Mouse (Mus musculus) lung, postnatal 0 days (tissue): ENCODE data around the gene Cobl. TPM values are rescaled to one million over a fixed set of nuclear protein-coding genes. Genes with fewer than 3 reads are reported as not detected.
A peak's percentile ranks its signal among the peaks of the same experiment; 100 is the strongest.

Experiments used
- ATAC-seq: fragments of 200-750 bp; cut with Nextera tagmentation; 2 replicates; pipeline ENCODE4 v1.8.0; 2017; ENCODE audit warnings: moderate library complexity
- DNase-seq: peaks from one replicate; pipeline ENCODE4 v3.0.0-alpha.2; 2016; ENCODE audit warnings: low spot score
- H3K27ac ChIP-seq: fragments of 300-500 bp; sonication (generic); 2 replicates; pipeline ENCODE4 v1.5.1; 2014; ENCODE audit warnings: antibody characterized with exemption, mild to moderate bottlenecking, low read length, mixed read lengths
- H3K27me3 ChIP-seq: fragments of 300-500 bp; sonication (generic); replicated peaks from 2 replicates; pipeline ENCODE4 v1.6.1; 2014; ENCODE audit warnings: low read length, mixed read lengths; ENCODE audit not compliant: insufficient read depth
- H3K36me3 ChIP-seq: fragments of 300-500 bp; sonication (generic); 2 replicates; pipeline ENCODE4 v1.6.1; 2014; ENCODE audit warnings: low read length, mixed read lengths; ENCODE audit not compliant: insufficient read depth
- H3K4me1 ChIP-seq: fragments of 300-500 bp; sonication (generic); 2 replicates; pipeline ENCODE4 v1.6.1; 2014; ENCODE audit warnings: antibody characterized with exemption, low read depth, low read length, mixed read lengths; ENCODE audit not compliant: insufficient read depth
- H3K4me2 ChIP-seq: fragments of 300-500 bp; sonication (generic); replicated peaks from 2 replicates; pipeline ENCODE4 v1.6.1; 2014; ENCODE audit warnings: low read depth, mild to moderate bottlenecking, low read length, moderate library complexity, mixed read lengths
- H3K4me3 ChIP-seq: fragments of 300-500 bp; sonication (generic); 2 replicates; pipeline ENCODE4 v1.5.1; 2014; ENCODE audit warnings: low read depth, low read length
- H3K9ac ChIP-seq: fragments of 300-500 bp; sonication (generic); replicated peaks from 2 replicates; pipeline ENCODE4 v1.6.1; 2014; ENCODE audit warnings: low read depth, mild to moderate bottlenecking
- H3K9me3 ChIP-seq: fragments of 300-500 bp; sonication (generic); 2 replicates; pipeline ENCODE4 v1.6.1; 2016; ENCODE audit warnings: low read length, mixed read lengths
- CTCF ChIP-seq: IDR thresholded peaks from 2 replicates; pipeline ENCODE4 v1.5.1; 2016; ENCODE audit warnings: antibody characterized with exemption, mild to moderate bottlenecking
- EP300 ChIP-seq: IDR thresholded peaks from 2 replicates; pipeline ENCODE4 v1.6.1; 2016; ENCODE audit warnings: antibody characterized with exemption, mild to moderate bottlenecking, control low read depth
- WGBS: fragments of 180-500 bp; shearing (Covaris S2); extraction: QIAGEN DNeasy Blood & Tissue Kit; methylation state at CpG from one replicate; pipeline ENCODE4 v1.1.7; 2014; 5-methylcytosine and 5-hydroxymethylcytosine counted together
- polyA plus RNA-seq: library from polyadenylated mRNA; unstranded; fragments of >200 nt; fragmentation: Nextera tagmentation; extraction: Ambion mirVana; gene quantifications from 2 replicates; pipeline ENCODE4 v1.2.1, GENCODE M21; 2015

Gene Cobl
- polyA plus RNA-seq, 1 experiment from 2014 or later: 9.7 TPM

GRCm38 (mm10) chr11:12394151-12394550 lies 70.6 kb downstream of the Cobl start:
- TF ChIP-seq CTCF (no peak), EP300 (no peak)
- Histone ChIP-seq H3K9me3 (no peaks in the 10 kb centered on the region), H3K4me2 (no peak overlapping the region), H3K27me3 (no peaks in the 10 kb centered on the region), H3K36me3 (no peaks in the 10 kb centered on the region), H3K27ac (no peak overlapping the region), H3K4me3 (no peak overlapping the region), H3K4me1 (no peaks in the 10 kb centered on the region), H3K9ac (no peak overlapping the region)
- ATAC-seq (peak; percentile 44; the same call in 1 of the 2 replicates), DNase-seq (peak; percentile 30)
- WGBS: 60% methylated on average over 3 of the region's 3 CpGs

GRCm38 (mm10) chr11:12384826-12385225 lies 79.9 kb downstream of the Cobl start:
- no peaks in the 10 kb centered on the region for H3K27me3 ChIP-seq
- H3K27ac ChIP-seq: no peak overlapping the region
- H3K9ac ChIP-seq: no peak overlapping the region
- H3K4me1 ChIP-seq: no peaks in the 10 kb centered on the region; the same call in 1 of the 2 replicates
- no peak overlapping the region for H3K4me2 ChIP-seq
- no peak overlapping the region for H3K4me3 ChIP-seq
- DNase-seq (peak; percentile 37), ATAC-seq (no peak)
- 39% methylated on average over 2 of the region's 2 CpGs for WGBS
- no peaks in the 10 kb centered on the region for H3K9me3 ChIP-seq
- TF ChIP-seq EP300 (no peak), CTCF (no peak)
- no peaks in the 10 kb centered on the region for H3K36me3 ChIP-seq

GRCm38 (mm10) chr11:12382991-12383390 lies 81.8 kb downstream of the Cobl start:
- Histone ChIP-seq H3K27ac (no peak overlapping the region), H3K9me3 (no peaks in the 10 kb centered on the region), H3K4me3 (no peak overlapping the region), H3K4me2 (no peak overlapping the region), H3K4me1 (no peaks in the 10 kb centered on the region; the same call in 1 of the 2 replicates), H3K27me3 (no peaks in the 10 kb centered on the region), H3K36me3 (no peaks in the 10 kb centered on the region), H3K9ac (no peak overlapping the region)
- peak; percentile 21; the same call in 1 of the 2 replicates for ATAC-seq
- 28% methylated on average over 4 of the region's 4 CpGs for WGBS
- TF ChIP-seq EP300 (no peak), CTCF (no peak)
- peak; percentile 29 for DNase-seq

GRCm38 (mm10) chr11:12381096-12381495 lies 83.7 kb downstream of the Cobl start:
- Histone ChIP-seq H3K9ac (no peak overlapping the region), H3K9me3 (no peaks in the 10 kb centered on the region), H3K4me1 (no peaks in the 10 kb centered on the region; the same call in 1 of the 2 replicates), H3K27me3 (no peaks in the 10 kb centered on the region), H3K36me3 (no peaks in the 10 kb centered on the region), H3K4me3 (no peak overlapping the region), H3K27ac (no peak overlapping the region), H3K4me2 (no peak overlapping the region)
- TF ChIP-seq CTCF (no peak), EP300 (no peak)
- WGBS: 53% methylated on average over 3 of the region's 3 CpGs
- ATAC-seq: no peak
- no peak for DNase-seq

GRCm38 (mm10) chr11:12376628-12377027 lies 88.1 kb downstream of the Cobl start:
- H3K36me3 ChIP-seq: no peaks in the 10 kb centered on the region
- no peak overlapping the region for H3K4me3 ChIP-seq
- 83% methylated on average over 3 of the region's 3 CpGs for WGBS
- H3K9me3 ChIP-seq: no peaks in the 10 kb centered on the region
- no peaks in the 10 kb centered on the region for H3K27me3 ChIP-seq
- no peak for DNase-seq
- no peak overlapping the region for H3K27ac ChIP-seq
- no peak overlapping the region for H3K4me2 ChIP-seq
- no peaks in the 10 kb centered on the region for H3K4me1 ChIP-seq
- H3K9ac ChIP-seq: no peak overlapping the region
- no peak for TF ChIP-seq CTCF
- no peak for TF ChIP-seq EP300
- ATAC-seq: no peak

GRCm38 (mm10) chr11:12373106-12374098 lies 91.4 kb downstream of the Cobl start:
- no peak overlapping the region for H3K4me2 ChIP-seq
- no peaks in the 10 kb centered on the region for H3K27me3 ChIP-seq
- no peak overlapping the region for H3K27ac ChIP-seq
- peak; percentile 96 for TF ChIP-seq CTCF
- TF ChIP-seq EP300: no peak
- ATAC-seq: peak; percentile 89
- 32% methylated on average over 12 of the region's 12 CpGs for WGBS
- no peaks in the 10 kb centered on the region for H3K36me3 ChIP-seq
- no peaks in the 10 kb centered on the region for H3K9me3 ChIP-seq
- no peaks in the 10 kb centered on the region for H3K4me1 ChIP-seq
- no peak overlapping the region for H3K9ac ChIP-seq
- H3K4me3 ChIP-seq: no peak overlapping the region
- peak; percentile 85 for DNase-seq
